Mouse (Mus musculus): ENCODE results near the gene Negr1.

Gene Negr1

GRCm38 (mm10) chr3:156882129-156882528 lies 320.5 kb downstream of the Negr1 start:
- in situ Hi-C loops (cut with MboI; ENCODE audit: low pct_unique_long_range_greater_than_20kb in 1 of 2, low sequenced_read_pairs in 2 of 2, unreplicated experiment in 1 of 2): no loop called here

DNA sequence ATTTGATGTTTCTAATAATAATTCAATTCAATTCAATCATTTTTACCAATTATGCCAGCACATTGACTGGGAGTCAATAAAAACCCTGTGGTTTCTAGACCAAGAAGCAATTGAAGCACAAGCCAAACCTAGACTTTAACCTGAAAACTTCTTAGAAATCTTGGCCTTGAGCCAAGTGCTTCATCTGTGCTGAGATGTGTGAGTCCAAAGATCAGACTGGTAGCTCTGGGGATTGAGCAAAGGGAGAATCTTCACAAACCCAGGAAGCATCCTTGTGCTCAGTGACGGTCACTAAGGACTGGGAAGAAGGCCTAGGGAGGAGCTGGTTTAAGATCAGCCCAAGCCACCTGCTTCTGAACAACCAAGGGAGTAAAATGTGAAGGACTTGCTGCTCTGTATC lies 322.3 kb downstream of the Negr1 start:
- in situ Hi-C loops (cut with MboI; ENCODE audit: low pct_unique_long_range_greater_than_20kb in 1 of 2, low sequenced_read_pairs in 2 of 2, unreplicated experiment in 1 of 2): no loop called here

GRCm38 (mm10) chr3:156885689-156886088 lies 324.1 kb downstream of the Negr1 start:
- in situ Hi-C loops (cut with MboI; ENCODE audit: low pct_unique_long_range_greater_than_20kb in 1 of 2, low sequenced_read_pairs in 2 of 2, unreplicated experiment in 1 of 2): no loop called here

DNA sequence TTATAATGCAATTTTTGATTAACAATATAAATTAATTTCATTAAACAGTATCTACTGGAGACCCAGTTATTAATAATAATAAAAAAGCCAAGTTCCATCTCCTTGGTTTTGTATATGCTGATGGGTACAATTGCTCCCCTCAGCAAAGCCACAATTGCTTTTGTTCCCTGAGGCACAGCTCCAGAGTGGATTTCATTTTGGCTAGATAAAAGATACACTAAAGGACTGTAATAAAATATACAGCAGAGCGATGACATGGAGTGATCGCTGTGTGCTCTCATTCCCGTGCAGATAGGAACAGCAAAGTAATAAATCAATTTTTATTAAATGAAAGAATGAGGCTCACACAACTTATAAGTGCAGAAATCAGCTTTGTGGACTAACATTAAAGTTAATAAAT lies 325.3 kb downstream of the Negr1 start:
- in situ Hi-C loops (cut with MboI; ENCODE audit: low pct_unique_long_range_greater_than_20kb in 1 of 2, low sequenced_read_pairs in 2 of 2, unreplicated experiment in 1 of 2): no loop called here

- in situ Hi-C loops (cut with MboI; ENCODE audit: low pct_unique_long_range_greater_than_20kb in 1 of 2, low sequenced_read_pairs in 2 of 2, unreplicated experiment in 1 of 2): no loop called here
Measured at GRCm38 (mm10) chr3:156890986-156891385, 329.4 kb downstream of the Negr1 start.

DNA sequence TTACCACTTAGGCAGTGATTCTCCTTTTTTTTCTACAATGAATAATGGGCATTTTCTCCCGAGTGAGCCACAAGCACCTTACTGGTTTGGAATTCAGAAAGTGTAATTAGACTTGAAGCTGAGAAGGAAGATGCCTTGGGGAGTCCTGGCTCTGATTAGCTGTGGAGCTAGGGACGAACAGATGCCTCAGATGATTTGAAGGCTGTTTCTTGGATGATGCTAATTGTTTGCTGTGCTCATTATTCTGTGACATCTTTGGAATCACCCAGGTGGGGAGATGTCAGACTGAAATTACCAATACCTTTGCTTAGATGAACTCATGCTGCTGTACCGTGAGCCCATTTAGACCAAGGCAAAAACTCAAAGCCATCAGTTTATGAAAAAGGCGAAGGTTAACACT lies 333.7 kb downstream of the Negr1 start:
- in situ Hi-C loops (cut with MboI; ENCODE audit: low pct_unique_long_range_greater_than_20kb in 1 of 2, low sequenced_read_pairs in 2 of 2, unreplicated experiment in 1 of 2): no loop called here

GRCm38 (mm10) chr3:156896106-156896505 lies 334.5 kb downstream of the Negr1 start:
- in situ Hi-C loops (cut with MboI; ENCODE audit: low pct_unique_long_range_greater_than_20kb in 1 of 2, low sequenced_read_pairs in 2 of 2, unreplicated experiment in 1 of 2): no loop called here

GRCm38 (mm10) chr3:156896552-156896951 lies 335.0 kb downstream of the Negr1 start:
- in situ Hi-C loops (cut with MboI; ENCODE audit: low pct_unique_long_range_greater_than_20kb in 1 of 2, low sequenced_read_pairs in 2 of 2, unreplicated experiment in 1 of 2): no loop called here

GRCm38 (mm10) chr3:156901140-156901539 lies 339.5 kb downstream of the Negr1 start:
- in situ Hi-C loops (cut with MboI; ENCODE audit: low pct_unique_long_range_greater_than_20kb in 1 of 2, low sequenced_read_pairs in 2 of 2, unreplicated experiment in 1 of 2): no loop called here

- in situ Hi-C loops (cut with MboI; ENCODE audit: low pct_unique_long_range_greater_than_20kb in 1 of 2, low sequenced_read_pairs in 2 of 2, unreplicated experiment in 1 of 2): no loop called here
Measured at GRCm38 (mm10) chr3:156903925-156904576, 342.5 kb downstream of the Negr1 start.

DNA sequence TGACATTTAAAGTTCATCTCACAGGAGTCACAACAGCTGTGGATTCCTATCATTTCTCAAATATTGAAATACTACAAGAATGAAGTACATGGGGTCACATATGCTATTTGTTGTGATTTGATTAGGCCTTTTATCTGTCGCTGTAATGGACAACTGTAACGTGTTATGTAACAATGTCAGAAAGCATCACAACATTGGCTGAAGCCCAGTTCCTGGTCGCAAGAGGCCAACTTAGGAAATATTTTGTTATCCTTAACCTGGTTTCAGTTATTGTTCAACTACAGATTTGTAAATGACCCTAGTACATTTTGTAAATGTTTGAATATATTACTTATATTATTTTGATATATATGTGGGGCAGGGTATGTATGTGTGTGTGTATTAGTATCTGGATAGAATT lies 351.2 kb downstream of the Negr1 start:
- in situ Hi-C loops (cut with MboI; ENCODE audit: low pct_unique_long_range_greater_than_20kb in 1 of 2, low sequenced_read_pairs in 2 of 2, unreplicated experiment in 1 of 2): no loop called here

DNA sequence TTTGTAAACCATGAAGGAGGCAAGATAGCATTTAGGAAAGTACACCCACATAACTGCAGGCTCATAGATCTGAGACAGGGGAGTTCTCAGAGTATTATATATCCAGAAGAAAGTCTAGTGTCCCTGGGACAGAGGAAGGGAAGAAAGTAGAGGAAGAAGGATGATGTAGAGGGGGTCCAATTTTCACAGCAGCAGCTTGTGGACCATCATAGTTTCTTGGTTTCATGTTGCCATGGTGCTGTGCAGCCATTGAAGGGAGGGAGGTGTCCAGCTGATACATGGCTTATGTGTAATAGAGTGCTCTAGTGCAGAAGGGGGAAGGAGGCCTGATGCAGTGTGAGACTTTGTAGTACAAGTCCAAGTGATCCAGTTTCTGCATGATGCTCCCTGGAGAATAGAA lies 359.8 kb downstream of the Negr1 start:
- in situ Hi-C loops (cut with MboI; ENCODE audit: low pct_unique_long_range_greater_than_20kb in 1 of 2, low sequenced_read_pairs in 2 of 2, unreplicated experiment in 1 of 2): no loop called here

DNA sequence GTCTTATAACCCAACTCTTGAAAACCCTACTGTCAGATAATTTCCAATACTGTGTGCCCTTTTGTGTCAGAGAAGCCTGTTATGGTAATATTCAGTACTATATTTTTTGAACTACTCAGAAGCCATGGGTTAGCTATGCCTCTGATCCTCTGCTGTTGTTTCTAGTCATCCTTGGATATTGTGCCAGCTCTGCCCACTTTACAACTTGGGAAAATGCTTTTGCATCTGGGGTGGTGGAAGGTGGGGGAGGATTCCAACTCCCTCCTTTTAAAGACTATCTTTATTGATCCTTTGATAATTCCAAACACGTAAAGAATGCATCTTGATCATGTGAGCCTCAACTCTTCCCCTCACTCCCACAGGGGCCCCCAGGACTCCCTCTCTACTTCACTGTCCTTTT lies 361.6 kb downstream of the Negr1 start:
- in situ Hi-C loops (cut with MboI; ENCODE audit: low pct_unique_long_range_greater_than_20kb in 1 of 2, low sequenced_read_pairs in 2 of 2, unreplicated experiment in 1 of 2): no loop called here

DNA sequence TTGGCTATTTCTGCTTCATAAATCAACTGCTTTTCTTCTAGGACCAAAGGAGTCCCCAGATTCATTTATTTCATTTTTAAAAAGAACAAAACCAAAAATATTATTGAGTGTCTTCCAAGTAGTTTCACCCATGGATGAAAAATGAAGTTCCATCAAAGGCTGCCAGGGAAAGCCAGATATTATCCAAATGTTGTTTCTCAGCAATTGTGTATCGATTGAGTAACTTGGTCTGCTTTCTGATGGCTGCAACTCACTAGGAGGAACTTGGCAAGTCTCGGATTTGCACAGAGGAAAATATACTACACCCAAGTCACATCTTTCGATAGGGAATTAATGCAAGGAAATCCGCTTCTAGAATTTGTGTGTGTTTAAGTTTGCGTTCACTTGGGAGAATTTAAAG lies 363.5 kb downstream of the Negr1 start:
- in situ Hi-C loops (cut with MboI; ENCODE audit: low pct_unique_long_range_greater_than_20kb in 1 of 2, low sequenced_read_pairs in 2 of 2, unreplicated experiment in 1 of 2): no loop called here

- in situ Hi-C loops (cut with MboI; ENCODE audit: low pct_unique_long_range_greater_than_20kb in 1 of 2, low sequenced_read_pairs in 2 of 2, unreplicated experiment in 1 of 2): no loop called here
Measured at GRCm38 (mm10) chr3:156928396-156929061, 366.9 kb downstream of the Negr1 start.

DNA sequence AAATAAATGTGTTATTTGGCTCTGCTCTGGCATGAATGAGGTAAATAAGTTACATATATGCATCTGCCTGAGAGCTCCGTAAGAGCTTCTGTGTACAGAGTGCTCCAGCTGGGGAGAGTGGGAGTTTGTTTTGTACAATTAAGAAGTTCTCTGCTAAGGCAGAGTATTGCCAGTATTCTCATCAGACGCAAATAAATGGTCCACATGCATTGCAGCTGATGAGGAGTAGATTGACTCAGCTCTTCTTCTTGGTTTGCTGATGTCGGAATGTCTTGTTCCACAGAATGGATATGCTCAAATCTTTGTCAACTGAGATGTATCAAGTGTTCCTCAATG lies 367.4 kb downstream of the Negr1 start:
- in situ Hi-C loops (cut with MboI; ENCODE audit: low pct_unique_long_range_greater_than_20kb in 1 of 2, low sequenced_read_pairs in 2 of 2, unreplicated experiment in 1 of 2): no loop called here

DNA sequence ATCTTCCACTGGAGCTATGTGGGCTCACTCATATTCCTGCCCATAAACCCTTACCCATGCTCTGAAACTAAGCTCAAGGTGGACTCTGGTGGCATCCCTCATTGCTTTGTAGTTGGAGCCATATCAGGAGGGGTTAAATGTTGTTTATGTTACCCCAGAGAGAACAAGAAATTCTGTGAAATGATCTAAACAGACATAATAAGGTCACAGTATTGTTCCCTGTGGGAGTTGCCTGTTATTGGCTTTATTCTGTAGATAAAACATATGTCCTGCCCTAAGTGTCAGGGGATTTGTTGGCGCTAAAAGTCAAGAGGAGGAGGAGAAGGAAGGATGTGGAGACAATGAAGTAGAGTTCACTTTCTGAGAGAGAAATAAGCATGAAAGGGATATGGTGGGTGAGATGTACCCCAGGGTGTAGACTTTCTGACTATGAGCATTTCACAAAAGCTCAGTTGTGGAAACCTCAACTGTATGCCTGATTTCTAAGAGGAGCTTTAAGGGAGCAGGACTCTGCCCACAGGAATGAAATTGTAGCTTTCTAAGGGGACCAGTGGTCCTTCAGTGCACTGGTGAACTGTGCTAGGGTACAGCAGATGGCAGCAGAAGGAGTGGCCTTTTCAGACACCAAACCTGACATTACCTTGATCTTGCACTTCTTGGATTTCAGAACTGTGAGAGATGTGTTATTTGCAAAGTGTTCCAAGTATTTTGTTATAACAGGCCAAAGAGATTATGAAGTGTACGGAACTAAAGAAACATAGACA lies 368.3 kb downstream of the Negr1 start:
- in situ Hi-C loops (cut with MboI; ENCODE audit: low pct_unique_long_range_greater_than_20kb in 1 of 2, low sequenced_read_pairs in 2 of 2, unreplicated experiment in 1 of 2): no loop called here

- in situ Hi-C loops (cut with MboI; ENCODE audit: low pct_unique_long_range_greater_than_20kb in 1 of 2, low sequenced_read_pairs in 2 of 2, unreplicated experiment in 1 of 2): no loop called here
Measured at GRCm38 (mm10) chr3:156931011-156931410, 369.4 kb downstream of the Negr1 start.

DNA sequence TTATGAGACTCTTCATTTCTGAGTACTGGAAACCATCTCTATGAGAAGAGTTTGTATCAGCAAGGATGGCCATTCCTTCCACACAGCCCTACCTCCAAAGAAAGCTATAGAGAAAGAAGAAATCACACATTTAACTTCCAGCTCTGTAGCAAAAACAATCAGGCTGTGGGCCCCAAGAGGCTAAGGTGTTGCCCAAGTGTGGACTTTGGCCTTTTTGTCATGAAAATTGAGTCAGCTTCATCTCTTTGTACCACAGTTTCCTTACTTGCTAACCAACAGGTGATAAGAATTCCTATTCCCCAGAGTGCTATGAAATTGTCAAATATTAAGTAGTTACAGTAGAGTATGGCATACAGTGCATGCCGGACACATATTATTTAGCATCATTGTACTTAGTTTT lies 369.9 kb downstream of the Negr1 start:
- in situ Hi-C loops (cut with MboI; ENCODE audit: low pct_unique_long_range_greater_than_20kb in 1 of 2, low sequenced_read_pairs in 2 of 2, unreplicated experiment in 1 of 2): no loop called here

DNA sequence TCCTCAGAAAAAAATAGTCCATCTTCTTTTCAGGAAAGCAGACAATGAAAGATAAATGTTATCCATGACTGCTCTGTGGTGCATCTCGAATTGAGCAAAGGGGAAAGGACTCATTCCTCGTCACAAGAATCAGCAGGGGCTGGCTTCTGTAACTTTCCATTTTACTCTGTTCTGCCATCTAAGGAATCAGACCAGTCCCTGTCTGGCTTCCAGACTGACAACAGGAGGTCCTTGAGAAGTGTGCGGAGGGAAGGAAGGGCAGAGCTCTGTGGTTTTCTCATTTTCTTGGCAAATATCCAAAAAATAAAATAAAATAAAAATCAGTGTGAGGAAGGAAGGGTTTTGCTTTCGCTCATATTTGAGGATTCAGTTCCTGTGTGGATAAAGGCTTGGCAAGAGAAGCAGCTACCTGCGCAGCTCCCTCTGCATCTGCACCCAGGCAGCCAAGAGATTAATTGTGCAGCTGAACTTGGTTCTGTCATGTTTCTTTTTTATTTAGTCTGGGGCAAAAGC lies 373.2 kb downstream of the Negr1 start:
- in situ Hi-C loops (cut with MboI; ENCODE audit: low pct_unique_long_range_greater_than_20kb in 1 of 2, low sequenced_read_pairs in 2 of 2, unreplicated experiment in 1 of 2): no loop called here

Data from mouse embryonic stem cell (cell line).